Mouse (Mus musculus): ENCODE measurements around the gene Echs1.
"Not testable (repeated sequence)": the region's sequence is repeated elsewhere in the genome, so short reads cannot be mapped to it uniquely, and the experiment has no call there.

GRCm38 (mm10) chr7:140134033-140134432, 17.8 kb upstream of the Echs1 start:
- not testable (repeated sequence) for TF ChIP-seq CTCF (IDR thresholded peaks at IDR 0.05; ENCODE audit: borderline replicate concordance, insufficient read depth, low read length); POLR2A (IDR thresholded peaks at IDR 0.05; ENCODE audit: low read depth, low read length)
